Mouse (Mus musculus): ENCODE results near the gene Vapb. TPM values are rescaled to one million over a fixed set of nuclear protein-coding genes. Genes with fewer than 3 reads are reported as not detected.

Gene Vapb
- total and polyA plus RNA-seq, 3 experiments: 29.1 to 483 (median 46.5) TPM

DNA sequence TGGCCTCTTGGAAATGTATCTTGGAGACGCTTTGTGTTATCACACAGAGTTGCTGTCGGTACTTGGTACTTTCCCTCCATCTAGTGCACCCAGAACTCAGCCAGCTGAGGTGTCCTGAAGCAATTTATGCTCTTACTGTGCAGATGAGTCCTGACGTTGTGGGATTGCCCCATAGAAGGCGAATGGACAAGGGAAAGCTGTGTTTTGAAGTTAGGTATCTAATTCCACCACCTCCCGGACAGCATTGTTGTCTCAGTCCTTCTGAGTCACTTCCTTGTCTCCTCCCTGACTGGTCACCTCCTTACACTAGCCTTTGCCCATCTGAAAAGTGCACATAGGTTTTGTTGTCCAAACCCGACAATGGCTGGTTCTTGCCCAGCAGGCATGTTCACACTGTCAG, 47.6 kb downstream of the Vapb start:
- H3K36me3 ChIP-seq (ENCODE audit: control insufficient read depth in 1 of 2, insufficient read depth in 2 of 2, low read length in 2 of 2): no peaks in the 10 kb centered on the region
- no peak overlapping the region for H3K4me3 ChIP-seq (ENCODE audit: control insufficient read depth in 1 of 2, insufficient read depth in 1 of 2, low read depth in 2 of 2, low read length in 2 of 2)
- H3K9ac ChIP-seq (ENCODE audit: control insufficient read depth, low read depth, low read length, poor library complexity, severe bottlenecking): no peak overlapping the region
- no peaks in the 10 kb centered on the region for H3K79me2 ChIP-seq (ENCODE audit: control insufficient read depth, insufficient read depth, low read length, poor library complexity)
- no peak for TF ChIP-seq POLR2AphosphoS2 (IDR thresholded peaks at IDR 0.05; ENCODE audit: low read length)
- no peak for DNase-seq (ENCODE audit: low read depth, low spot score)
- no peak overlapping the region for H3K27ac ChIP-seq (ENCODE audit: control insufficient read depth, low read depth, low read length)
- no peaks in the 10 kb centered on the region for H3K9me3 ChIP-seq (replicated peaks; ENCODE audit: insufficient read depth, low read length)
- no peaks in the 10 kb centered on the region for H3K27me3 ChIP-seq (ENCODE audit: control insufficient read depth in 1 of 2, insufficient read depth in 2 of 2, low read length in 2 of 2)
- H3K4me1 ChIP-seq (ENCODE audit: control insufficient read depth in 1 of 2, insufficient read depth in 2 of 2, low read length in 2 of 2): no peaks in the 10 kb centered on the region

DNA sequence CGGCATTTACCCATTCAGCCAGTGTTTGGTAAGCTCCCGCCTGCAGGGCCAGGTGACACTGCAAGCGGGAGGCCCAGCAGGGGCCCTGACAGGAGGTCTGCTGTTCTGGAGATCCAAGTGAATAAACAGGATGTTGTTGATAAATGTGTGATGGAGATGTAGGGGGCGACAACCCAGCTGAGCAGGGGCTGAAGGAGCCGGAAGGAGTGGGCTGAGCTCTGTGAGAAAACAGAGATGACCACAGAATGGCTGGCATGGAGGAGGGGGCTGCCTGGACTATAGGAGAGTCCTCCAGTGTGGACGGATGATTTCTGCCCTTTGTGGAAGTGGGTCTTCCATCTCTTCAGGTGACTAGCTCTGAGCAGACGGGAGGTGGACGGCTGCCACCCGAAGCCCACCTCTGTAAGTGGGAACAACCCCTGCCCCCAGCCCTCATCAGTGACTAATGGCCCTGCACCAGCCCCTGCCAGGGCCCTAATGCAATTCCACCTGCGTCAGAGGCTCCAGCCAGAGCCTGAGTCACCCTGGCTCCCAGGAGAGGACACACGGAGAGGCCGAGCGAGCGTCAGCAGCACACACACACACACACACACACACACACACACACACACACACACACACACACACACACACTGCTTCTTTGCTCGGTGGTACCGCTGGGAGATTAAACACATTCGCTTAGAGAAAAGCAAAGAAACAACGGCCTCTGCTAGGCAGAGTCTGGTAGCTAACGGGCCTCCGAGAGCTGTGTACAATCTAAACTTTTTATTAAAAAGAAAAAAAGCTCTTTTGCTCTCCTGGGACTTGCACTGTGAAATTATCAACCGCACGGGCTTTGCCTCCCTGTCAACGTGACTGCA, 52.9 kb downstream of the Vapb start:
- no peaks in the 10 kb centered on the region for H3K36me3 ChIP-seq (ENCODE audit: control insufficient read depth in 1 of 2, insufficient read depth in 2 of 2, low read length in 2 of 2)
- H3K4me3 ChIP-seq (ENCODE audit: control insufficient read depth in 1 of 2, insufficient read depth in 1 of 2, low read depth in 2 of 2, low read length in 2 of 2): no peak overlapping the region
- H3K27me3 ChIP-seq (ENCODE audit: control insufficient read depth in 1 of 2, insufficient read depth in 2 of 2, low read length in 2 of 2): no peaks in the 10 kb centered on the region
- TF ChIP-seq NRF1 (IDR thresholded peaks at IDR 0.05; ENCODE audit: insufficient read depth, low read depth, low read length, poor library complexity, severe bottlenecking) (no peak), TCF12 (IDR thresholded peaks at IDR 0.05; ENCODE audit: low read depth, low read length) (no peak), KAT2A (conservative IDR thresholded peaks at IDR 0.05; ENCODE audit: low read depth, low read length) (no peak), E2F4 (IDR thresholded peaks at IDR 0.05; ENCODE audit: borderline replicate concordance, low read depth, low read length) (no peak), GABPA (IDR thresholded peaks at IDR 0.05; ENCODE audit: low read depth, low read length) (no peak), SIN3A (IDR thresholded peaks at IDR 0.05; ENCODE audit: low read length) (no peak), RCOR1 (IDR thresholded peaks at IDR 0.05; ENCODE audit: low read depth, low read length) (no peak), RAD21 (IDR thresholded peaks at IDR 0.05; ENCODE audit: low read depth, low read length) (no peak), BHLHE40 (IDR thresholded peaks at IDR 0.05; ENCODE audit: borderline replicate concordance, low read depth, low read length) (no peak), CTCF (IDR thresholded peaks at IDR 0.05 in 2 of 3, conservative IDR thresholded peaks at IDR 0.05 in 1 of 3; ENCODE audit: control insufficient read depth in 1 of 3, insufficient read depth in 1 of 3, low read depth in 2 of 3, low read length in 3 of 3, poor library complexity in 1 of 3, severe bottlenecking in 1 of 3) (no peak), CHD1 (IDR thresholded peaks at IDR 0.05; ENCODE audit: low read depth, low read length) (no peak), UBTF (IDR thresholded peaks at IDR 0.05; ENCODE audit: borderline replicate concordance, insufficient read depth, low read depth, low read length) (no peak), CHD2 (IDR thresholded peaks at IDR 0.05; ENCODE audit: low read length) (no peak), JUND (IDR thresholded peaks at IDR 0.05; ENCODE audit: low read depth, low read length) (no peak), POLR2AphosphoS2 (IDR thresholded peaks at IDR 0.05; ENCODE audit: low read length) (no peak), MAX (IDR thresholded peaks at IDR 0.05; ENCODE audit: low read length) (no peak), TBP (IDR thresholded peaks at IDR 0.05; ENCODE audit: low read depth, low read length) (no peak)
- H3K9me3 ChIP-seq (replicated peaks; ENCODE audit: insufficient read depth, low read length): no peaks in the 10 kb centered on the region
- H3K27ac ChIP-seq (ENCODE audit: control insufficient read depth, low read depth, low read length): no peak overlapping the region
- no peaks in the 10 kb centered on the region for H3K4me1 ChIP-seq (ENCODE audit: control insufficient read depth in 1 of 2, insufficient read depth in 2 of 2, low read length in 2 of 2)
- no peaks in the 10 kb centered on the region for H3K79me2 ChIP-seq (ENCODE audit: control insufficient read depth, insufficient read depth, low read length, poor library complexity)
- no peak overlapping the region for H3K9ac ChIP-seq (ENCODE audit: control insufficient read depth, low read depth, low read length, poor library complexity, severe bottlenecking)
- DNase-seq (ENCODE audit: low read depth, low spot score): no peak

All from MEL (cell line).